Mouse (Mus musculus) T-cell, adult 2 months (primary cell): ENCODE results near the gene Cbs.

Experiments
- DNase-seq: peaks from one replicate; pipeline ENCODE4 v3.0.0; 2022; ENCODE audit warnings: low spot score

Gene Cbs

GRCm38 (mm10) chr17:31636942-31637811, at the start of gene Cbs:
Gene Cbs (minus strand): TSS chr17:31637238.
- DNase-seq, result no peak

GRCm38 (mm10) chr17:31686225-31686564, 49.2 kb upstream of the Cbs start:
- DNase-seq, result no peak

GRCm38 (mm10) chr17:31685514-31686224, 48.6 kb upstream of the Cbs start:
- DNase-seq, result peak; percentile 82

DNA sequence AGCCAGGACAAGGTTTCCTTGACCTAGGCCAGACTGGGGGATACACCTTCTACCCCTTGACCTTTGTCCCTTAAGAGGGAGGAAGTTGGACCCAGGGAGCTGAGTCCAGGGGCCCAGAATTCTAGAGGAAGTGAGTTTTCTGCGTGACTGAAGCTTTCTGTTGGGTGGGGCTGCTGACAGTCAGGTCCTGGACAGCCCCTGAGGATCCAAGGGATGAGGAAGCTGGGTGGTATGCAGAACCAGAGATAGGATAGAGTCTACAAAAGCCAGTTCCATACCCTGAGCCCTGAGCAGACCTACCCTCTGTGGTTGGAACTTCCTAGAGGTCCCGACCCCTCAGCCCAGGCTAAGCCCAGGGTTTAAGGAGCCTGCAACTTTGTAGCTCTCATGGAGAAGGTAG, 43.4 kb upstream of the Cbs start:
- no peak for DNase-seq

GRCm38 (mm10) chr17:31677507-31677906, 40.5 kb upstream of the Cbs start, which contains the start of gene Cryaa:
Gene Cryaa (plus strand): TSS chr17:31677807.
- DNase-seq, result no peak

DNA sequence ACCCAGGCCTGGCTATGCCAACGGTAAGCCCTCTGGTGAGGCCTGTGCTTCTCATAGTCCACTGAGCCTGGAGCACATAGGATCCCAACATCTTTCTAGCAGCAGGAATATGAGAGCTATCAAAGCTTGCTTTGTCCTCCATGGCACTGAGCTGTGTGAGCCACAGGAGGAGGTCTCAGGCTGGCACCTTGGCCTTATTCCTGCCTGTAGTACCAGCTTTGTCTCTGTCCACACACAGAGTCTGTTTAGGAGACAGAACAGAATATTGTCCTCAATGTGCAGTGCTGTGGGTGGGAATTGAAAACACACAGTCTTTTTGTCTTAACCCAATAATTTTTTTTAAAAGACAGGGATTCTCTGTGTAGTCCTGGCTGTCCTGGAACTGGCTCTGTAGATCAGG, 37.4 kb upstream of the Cbs start:
- no peak for DNase-seq

- no peak for DNase-seq
Observed at GRCm38 (mm10) chr17:31672279-31672678, 35.2 kb upstream of the Cbs start.

- no peak for DNase-seq
Observed at GRCm38 (mm10) chr17:31671698-31672097, 34.7 kb upstream of the Cbs start.

DNA sequence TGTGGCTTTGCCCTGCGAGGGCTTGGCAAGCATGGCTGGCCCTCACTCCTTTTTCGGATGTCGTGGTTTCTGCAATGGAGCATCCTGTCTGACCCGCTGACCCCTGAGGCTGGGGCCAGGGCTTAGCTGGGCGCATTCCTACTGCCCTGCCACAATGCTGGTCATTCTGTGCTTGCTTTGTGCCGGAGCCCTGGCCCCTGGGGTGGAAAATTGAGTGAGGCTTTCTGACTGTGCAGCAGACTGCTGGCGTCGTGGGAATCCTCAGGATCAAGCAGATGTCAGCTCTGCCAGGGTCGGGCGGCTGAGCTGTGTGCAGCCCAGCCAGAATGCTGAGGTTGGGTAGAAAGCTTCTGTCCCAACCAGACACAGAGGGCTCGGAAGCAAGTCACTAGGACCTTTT, 33.1 kb upstream of the Cbs start:
- no peak for DNase-seq

DNA sequence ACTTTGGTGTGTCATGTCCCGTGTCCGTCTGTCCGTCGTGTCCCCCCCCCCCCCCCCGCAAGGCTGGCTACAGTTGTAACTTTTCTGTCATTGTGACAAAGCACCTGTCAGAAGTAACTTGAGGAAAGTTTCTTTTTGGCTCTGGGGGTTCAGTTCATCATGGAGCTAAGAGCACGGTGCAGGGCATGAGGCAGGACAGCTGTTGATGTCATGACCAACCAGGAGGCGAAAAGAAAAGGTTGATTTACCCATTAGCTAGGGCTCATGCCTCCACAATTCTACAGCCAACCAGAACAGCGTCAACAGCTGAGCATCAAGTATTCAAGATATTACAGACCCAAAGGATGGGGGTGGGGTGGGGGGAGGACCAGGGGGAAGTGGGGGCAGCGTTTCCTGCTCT, 31.3 kb upstream of the Cbs start:
- DNase-seq, result no peak

DNA sequence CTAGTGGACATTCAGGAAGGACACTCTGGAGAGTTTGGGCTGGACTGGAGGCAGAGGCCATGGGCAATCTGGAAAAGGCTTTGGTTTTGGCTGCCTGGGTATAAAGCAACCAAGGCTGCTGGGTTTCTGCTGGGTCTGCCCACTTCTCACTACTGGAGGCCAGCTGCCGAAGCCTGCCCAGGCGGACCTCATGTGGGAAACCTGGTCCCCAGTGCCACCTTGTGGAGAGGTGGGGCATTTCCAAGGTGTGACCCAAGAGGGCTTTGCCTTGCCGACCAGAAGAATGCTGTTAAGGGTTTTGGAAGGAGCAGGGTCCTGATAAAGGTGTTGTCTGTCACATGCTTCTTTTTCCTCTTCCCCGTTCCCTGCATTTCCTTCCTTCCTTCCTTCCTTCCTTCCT, 27.7 kb upstream of the Cbs start:
- DNase-seq, result peak; percentile 83

- peak; percentile 18 for DNase-seq
Observed at GRCm38 (mm10) chr17:31662855-31663254, 25.8 kb upstream of the Cbs start.

GRCm38 (mm10) chr17:31660661-31661250, 23.7 kb upstream of the Cbs start:
- no peak for DNase-seq

- DNase-seq, result peak; percentile 98
Observed at GRCm38 (mm10) chr17:31658468-31659185, 21.6 kb upstream of the Cbs start, which contains the start of gene U2af1. Gene U2af1 (minus strand): TSS chr17:31658892.

GRCm38 (mm10) chr17:31658136-31658467, 21.1 kb upstream of the Cbs start:
- DNase-seq, result peak; percentile 53

- DNase-seq, result no peak
Observed at GRCm38 (mm10) chr17:31657141-31657983, 20.3 kb upstream of the Cbs start.

- DNase-seq, result no peak
Observed at GRCm38 (mm10) chr17:31656682-31657081, 19.6 kb upstream of the Cbs start.

DNA sequence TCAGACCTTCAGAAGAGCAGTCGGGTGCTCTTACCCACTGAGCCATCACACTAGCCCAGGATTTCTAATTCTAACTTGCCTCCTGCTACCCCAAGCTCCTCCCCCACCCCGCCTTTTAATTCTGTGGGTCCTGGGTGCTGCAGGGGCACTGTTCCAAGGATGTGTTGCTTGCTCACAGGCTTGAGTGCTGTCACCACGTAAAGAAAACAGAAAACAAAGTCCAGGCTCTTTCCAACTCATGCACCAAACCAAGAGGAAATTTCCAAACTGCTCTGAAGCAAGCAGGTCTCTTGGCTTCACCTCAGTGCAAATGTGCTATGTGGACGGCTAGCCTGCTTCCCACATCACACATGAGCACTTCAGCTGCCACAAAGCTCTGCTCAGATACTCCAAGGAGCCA, 18.3 kb upstream of the Cbs start:
- no peak for DNase-seq

GRCm38 (mm10) chr17:31653277-31653676, 16.2 kb upstream of the Cbs start:
- no peak for DNase-seq

- DNase-seq, result no peak
Observed at GRCm38 (mm10) chr17:31652152-31652551, 15.1 kb upstream of the Cbs start.

DNA sequence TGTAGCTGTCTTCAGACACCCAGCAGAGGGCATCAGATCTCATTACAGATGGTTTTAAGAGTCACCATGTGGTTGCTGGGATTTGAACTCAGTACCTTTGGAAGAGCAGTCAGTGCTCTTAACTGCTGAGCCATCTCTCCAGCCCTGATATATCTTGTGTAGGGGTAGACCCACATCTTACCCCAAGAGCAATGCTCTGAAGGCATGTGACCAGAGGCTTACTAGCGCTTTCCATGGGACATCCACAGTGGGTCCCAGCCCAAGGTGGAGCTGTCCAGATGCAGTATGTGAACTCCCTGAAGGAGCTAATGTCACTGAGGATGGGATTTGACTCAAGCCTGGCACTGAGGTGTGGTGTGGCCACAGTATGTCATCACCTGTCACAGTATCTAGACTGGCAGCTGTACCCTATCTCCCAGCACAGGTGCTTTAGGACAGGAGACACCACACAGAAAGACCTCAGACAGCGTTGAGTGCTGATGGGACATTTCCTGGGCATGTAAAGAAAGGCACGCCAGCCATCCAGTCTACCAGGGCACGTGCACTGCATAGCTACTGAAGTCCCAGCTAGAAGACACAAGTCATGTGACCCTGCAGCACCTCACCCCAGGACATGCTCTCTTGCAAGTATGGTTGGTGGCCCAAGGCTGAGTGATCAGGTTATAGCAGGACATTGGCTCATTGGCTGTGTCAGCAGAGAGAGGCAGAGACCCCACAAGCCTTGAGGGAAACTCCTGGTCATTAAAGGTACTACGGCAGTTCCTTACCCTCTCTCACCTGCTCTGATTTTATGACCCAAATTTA, 9.4 kb upstream of the Cbs start:
- DNase-seq, result no peak
